17 mouse cellular contexts compared by ENCODE assay signal in genomic region chr3:102311482-102312225, GRCm38 (mm10).
DNase-seq lines count a peak whose midpoint lies in the region; ATAC-seq lines count a peak whose summit lies in the region.
"Had no signal": no experiment of that assay in that cellular context is flagged by ENCODE, and none has a peak within 500 bp of the region (broad histone marks: within the 10 kb centered on the region; RNA-seq: fewer than 3 reads in every experiment).

No protein-coding gene starts in this region.

- no peaks in the 10 kb centered on the region for H3K27me3 ChIP-seq in heart, embryonic 12.5 days (replicated peaks)
- H3K27me3 ChIP-seq in neural tube, embryonic 15.5 days (replicated peaks) = no peaks in the 10 kb centered on the region; the same call in 1 of the 2 replicates
- no peaks in the 10 kb centered on the region for H3K27me3 ChIP-seq in heart, embryonic 16.5 days (ENCODE audit: control insufficient read depth, insufficient read depth, low read length)
- H3K27me3 ChIP-seq: midbrain, embryonic 13.5 days had no signal

- H3K36me3 ChIP-seq in heart, embryonic 12.5 days = no peaks in the 10 kb centered on the region
- H3K36me3 ChIP-seq in neural tube, embryonic 15.5 days = no peaks in the 10 kb centered on the region
- no peaks in the 10 kb centered on the region for H3K36me3 ChIP-seq in heart, embryonic 16.5 days (ENCODE audit: control insufficient read depth, insufficient read depth)
- H3K36me3 ChIP-seq: hindbrain, embryonic 10.5 days; midbrain, embryonic 13.5 days had no signal

- H3K27ac ChIP-seq in heart, embryonic 12.5 days (ENCODE audit: poor library complexity, severe bottlenecking) = no peak overlapping the region
- H3K27ac ChIP-seq in neural tube, embryonic 15.5 days (replicated peaks) = no peak overlapping the region
- no peak overlapping the region for H3K27ac ChIP-seq in heart, embryonic 16.5 days (ENCODE audit: low read length)
- H3K27ac ChIP-seq: hindbrain, embryonic 10.5 days; midbrain, embryonic 13.5 days had no signal

- H3K4me2 ChIP-seq in heart, embryonic 12.5 days = no peak overlapping the region
- no peak overlapping the region for H3K4me2 ChIP-seq in neural tube, embryonic 15.5 days
- H3K4me2 ChIP-seq in heart, embryonic 16.5 days (ENCODE audit: low read depth, low read length) = 0 out of 2 replicates have a peak overlapping the region, but pooled peaks have one; percentile 1
- H3K4me2 ChIP-seq: midbrain, embryonic 13.5 days had no signal

- DNase-seq in heart, adult 9 months (ENCODE audit: low spot score in 2 of 2) = peak; percentile 24 to 50
- DNase-seq in neural tube, embryonic 10.5 days (ENCODE audit: extremely low spot score, low spot score) = peak; percentile 12
- DNase-seq in adrenal gland, adult 2 months = no peak
- DNase-seq in spleen, adult 18-20 months = no peak
- DNase-seq: forebrain, postnatal 0 days; gastrocnemius, postnatal 36 days; liver; lung, postnatal 4 days had no signal

- H3K4me1 ChIP-seq in heart, embryonic 12.5 days (replicated peaks) = 0 out of 2 replicates have a peak, but pooled peaks cover 5% of the 10 kb centered on the region
- no peaks in the 10 kb centered on the region; the same call in 1 of the 2 replicates for H3K4me1 ChIP-seq in neural tube, embryonic 15.5 days
- peaks cover 8% of the 10 kb centered on the region for H3K4me1 ChIP-seq in heart, embryonic 16.5 days (ENCODE audit: control insufficient read depth, insufficient read depth, low read length)
- H3K4me1 ChIP-seq: midbrain, embryonic 13.5 days had no signal

- no peak overlapping the region for H3K4me3 ChIP-seq in heart, embryonic 12.5 days
- H3K4me3 ChIP-seq in neural tube, embryonic 15.5 days (replicated peaks) = no peak overlapping the region
- no peak overlapping the region for H3K4me3 ChIP-seq in heart, embryonic 16.5 days (ENCODE audit: low read length)
- H3K4me3 ChIP-seq: erythroblast, embryonic 14.5 days; hindbrain, embryonic 10.5 days; midbrain, embryonic 13.5 days had no signal

- no peak for ATAC-seq in heart, embryonic 12.5 days (ENCODE audit: insufficient number of reproducible peaks, low FRiP score)
- no peak; the same call in 1 of the 2 replicates for ATAC-seq in neural tube, embryonic 15.5 days (ENCODE audit: low FRiP score)
- no peak for ATAC-seq in heart, embryonic 16.5 days (replicated peaks; ENCODE audit: extremely low read depth, insufficient read depth, low FRiP score)
- ATAC-seq: activated CD4-positive, CD25-positive, alpha-beta regulatory T cell, adult 4 months; CD4-positive, CD25-positive, alpha-beta regulatory T cell, adult 4 months; forebrain, postnatal 0 days; intestine, postnatal 0 days; midbrain, embryonic 13.5 days had no signal

- no peaks in the 10 kb centered on the region for H3K9me3 ChIP-seq in heart, embryonic 12.5 days (replicated peaks)
- no peaks in the 10 kb centered on the region for H3K9me3 ChIP-seq in neural tube, embryonic 15.5 days (replicated peaks)
- H3K9me3 ChIP-seq in heart, embryonic 16.5 days (replicated peaks; ENCODE audit: control insufficient read depth, low read length) = no peaks in the 10 kb centered on the region
- H3K9me3 ChIP-seq: hindbrain, embryonic 10.5 days; midbrain, embryonic 13.5 days had no signal

- no peak overlapping the region for H3K9ac ChIP-seq in heart, embryonic 12.5 days
- H3K9ac ChIP-seq in neural tube, embryonic 15.5 days (replicated peaks) = no peak overlapping the region
- no peak overlapping the region for H3K9ac ChIP-seq in heart, embryonic 16.5 days (ENCODE audit: low read length)
- H3K9ac ChIP-seq: forebrain, postnatal 0 days; midbrain, embryonic 13.5 days had no signal

- 65% methylated on average over 15 of the region's 15 CpGs for WGBS in heart, embryonic 12.5 days
- 53% methylated on average over 15 of the region's 15 CpGs for WGBS in neural tube, embryonic 15.5 days
- WGBS in heart, embryonic 16.5 days = 48% methylated on average over 15 of the region's 15 CpGs

Comparison
In these comparisons a context has a peak if more than half of its experiments do, and no peak if none do; other contexts are left out.
1. DNase-seq: peak in heart, adult 9 months (2 of 2) and neural tube, embryonic 10.5 days (single experiment); none in adrenal gland, adult 2 months (single experiment) and spleen, adult 18-20 months (0 of 2).